Mouse (Mus musculus): Measurements from ENCODE around the gene Kera.
A peak's percentile ranks its signal among the peaks of the same experiment; 100 is the strongest.

The Kera gene

DNA sequence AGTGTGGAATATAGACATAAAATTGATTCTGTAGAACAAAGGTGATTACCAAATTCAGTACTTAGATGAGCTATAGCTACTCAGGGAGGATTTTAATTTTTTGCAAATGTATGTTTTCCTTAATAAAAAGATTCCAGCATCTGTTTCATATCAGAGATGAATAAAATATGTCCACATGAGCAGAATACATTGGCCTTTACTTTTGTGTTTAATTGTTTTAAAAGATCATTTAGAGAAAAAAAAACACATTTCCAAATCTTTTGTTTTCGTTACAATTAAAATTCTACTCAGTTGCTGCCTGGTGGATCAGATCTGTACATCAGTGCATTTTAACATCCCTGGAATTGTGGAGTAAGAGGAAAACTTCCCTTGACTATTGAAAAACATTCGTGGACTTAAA lies at the start of gene Kera:
Gene Kera, plus strand, starts transcription at position 301 of the 400 bp plus-strand sequence.
- DNase-seq (ENCODE audit: low spot score), result no peak

DNA sequence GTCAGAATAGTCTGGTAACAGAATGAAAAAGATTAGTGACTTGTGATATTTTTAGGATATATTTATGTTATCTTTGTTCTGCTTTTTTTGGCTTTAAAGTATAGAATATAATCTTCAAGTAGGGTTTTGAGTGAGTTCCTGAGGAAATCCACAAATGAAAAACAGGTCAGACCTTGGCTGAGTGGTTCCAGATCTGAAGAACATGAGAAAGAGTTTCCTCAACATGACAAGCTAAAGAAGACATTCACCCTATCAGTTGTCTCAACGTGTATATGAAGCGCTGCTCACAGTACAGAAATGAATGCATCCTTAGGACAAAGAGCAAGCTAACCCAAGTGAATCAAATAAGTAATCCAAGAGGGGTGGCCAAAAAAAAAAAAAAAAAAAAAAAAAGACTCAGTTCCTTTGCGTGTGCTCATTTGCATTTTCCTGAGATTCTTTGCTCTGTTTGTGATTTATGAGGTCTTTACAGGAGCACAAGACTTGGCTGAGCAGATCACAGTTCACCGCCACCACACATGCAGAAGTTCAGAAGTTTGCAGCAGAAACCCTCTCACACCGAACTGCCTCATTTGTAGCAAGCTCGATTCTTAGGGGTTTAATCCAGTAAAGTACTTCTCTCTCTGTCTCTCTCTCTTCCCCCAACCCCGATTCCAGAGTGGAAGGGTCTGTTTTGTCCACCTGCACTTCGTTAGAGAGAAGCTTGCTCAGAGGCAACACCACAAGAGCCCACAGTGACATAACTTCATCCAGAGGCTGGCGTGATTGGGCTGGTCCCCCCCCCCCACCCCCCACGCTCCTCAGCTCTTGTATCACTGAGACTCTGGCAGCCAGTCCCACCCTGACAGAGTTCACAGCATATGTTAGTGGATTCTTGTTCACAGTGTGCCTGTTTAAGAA lies 41.5 kb upstream of the Kera start, which contains the start of gene Lum:
Gene Lum, plus strand, starts transcription at position 172 of the 900 bp plus-strand sequence.
- DNase-seq (ENCODE audit: low spot score), result no peak

DNA sequence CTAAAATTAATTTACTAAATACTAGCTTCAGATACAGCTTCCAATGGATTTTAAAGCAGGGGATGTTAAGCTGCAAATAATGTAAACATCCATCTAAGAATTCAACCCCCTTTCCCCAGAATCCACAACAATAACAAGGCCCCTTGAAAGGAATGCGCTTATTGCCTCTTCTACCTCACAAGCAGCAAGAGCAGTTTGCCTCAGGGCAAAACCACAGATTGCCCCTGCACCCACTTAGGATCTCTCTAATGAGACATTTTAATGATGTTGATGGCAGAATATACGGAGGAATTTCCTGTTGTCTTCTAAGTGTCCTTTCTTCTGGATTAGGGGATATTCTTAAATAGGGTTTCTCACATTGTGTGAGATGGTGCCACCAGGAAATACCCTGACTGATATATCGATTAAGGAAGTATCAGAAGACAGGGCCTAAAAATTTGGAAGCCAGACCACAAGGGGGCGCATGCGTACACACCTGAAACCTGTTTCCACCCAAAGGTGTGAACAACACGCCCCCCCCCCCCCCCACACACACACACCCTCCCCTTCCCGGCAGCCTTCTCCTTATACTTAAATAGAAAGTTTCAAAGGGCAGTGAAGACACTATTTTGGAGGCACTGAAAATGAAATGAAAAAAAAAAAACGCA lies 39.1 kb upstream of the Kera start:
- no peak for DNase-seq (ENCODE audit: low spot score)

GRCm38 (mm10) chr10:97582543-97583231 lies 24.0 kb upstream of the Kera start:
- DNase-seq (ENCODE audit: low spot score), result peak; percentile 4

GRCm38 (mm10) chr10:97584176-97584575 lies 22.5 kb upstream of the Kera start:
- DNase-seq (ENCODE audit: low spot score), result no peak

DNA sequence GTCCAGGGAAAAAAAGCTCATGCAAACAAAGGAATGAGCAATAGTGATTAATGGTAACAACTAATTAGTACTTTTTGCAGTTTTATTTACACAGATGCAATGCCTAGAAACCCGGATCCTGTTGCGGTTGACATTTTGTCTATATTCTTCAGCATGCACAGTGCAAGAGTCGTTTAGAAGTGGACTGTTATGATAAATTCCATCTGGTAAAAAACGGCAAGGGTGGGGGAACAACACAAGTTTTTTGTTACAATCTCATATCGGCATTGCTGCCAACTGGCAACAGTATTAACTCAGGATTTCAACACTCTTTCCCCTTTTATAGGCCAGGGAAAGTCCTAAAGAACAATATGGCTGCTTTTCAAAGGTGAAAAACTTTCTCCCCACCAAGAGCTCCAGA lies 19.5 kb upstream of the Kera start:
- no peak for DNase-seq (ENCODE audit: low spot score)

DNA sequence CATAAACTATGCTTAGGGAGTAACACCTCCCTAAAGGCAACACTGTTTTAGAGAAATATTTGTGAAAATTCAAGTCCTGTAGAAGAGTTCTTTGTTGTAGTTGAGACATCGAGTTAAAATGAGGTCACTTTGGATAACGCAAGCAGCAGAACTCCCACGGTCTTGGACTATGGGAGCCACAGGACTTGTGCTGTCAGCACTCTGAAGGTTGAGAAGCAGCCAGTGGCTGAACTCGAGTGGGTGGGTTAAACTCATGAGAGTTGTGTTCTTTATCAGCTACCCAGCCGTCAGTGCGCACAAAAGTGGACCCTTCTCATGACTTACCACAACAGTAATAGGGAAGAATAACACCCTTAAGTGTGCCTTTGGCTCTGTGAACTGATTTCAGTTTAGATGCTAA lies 17.1 kb upstream of the Kera start:
- no peak for DNase-seq (ENCODE audit: low spot score)

DNA sequence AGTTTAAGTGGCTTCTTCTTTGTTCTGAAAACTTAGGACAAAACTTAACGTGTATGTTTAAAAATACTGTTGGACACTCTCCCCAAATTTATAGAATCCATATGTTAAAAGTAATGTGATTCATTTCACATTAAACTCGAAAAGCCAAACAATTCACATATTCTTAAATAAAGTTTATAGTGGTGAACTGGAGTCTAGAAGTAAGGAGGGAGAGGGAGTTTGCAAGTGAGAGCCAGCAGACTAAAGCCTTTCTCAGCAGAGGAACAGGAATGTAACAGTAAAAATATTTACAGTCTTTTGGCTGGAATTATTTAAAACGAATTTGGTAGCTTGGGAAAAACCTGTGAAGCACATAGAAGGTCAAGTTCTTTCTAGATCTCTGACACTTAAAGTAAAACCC lies 15.6 kb upstream of the Kera start:
- no peak for DNase-seq (ENCODE audit: low spot score)

GRCm38 (mm10) chr10:97591685-97592084 lies 15.0 kb upstream of the Kera start:
- no peak for DNase-seq (ENCODE audit: low spot score)

DNA sequence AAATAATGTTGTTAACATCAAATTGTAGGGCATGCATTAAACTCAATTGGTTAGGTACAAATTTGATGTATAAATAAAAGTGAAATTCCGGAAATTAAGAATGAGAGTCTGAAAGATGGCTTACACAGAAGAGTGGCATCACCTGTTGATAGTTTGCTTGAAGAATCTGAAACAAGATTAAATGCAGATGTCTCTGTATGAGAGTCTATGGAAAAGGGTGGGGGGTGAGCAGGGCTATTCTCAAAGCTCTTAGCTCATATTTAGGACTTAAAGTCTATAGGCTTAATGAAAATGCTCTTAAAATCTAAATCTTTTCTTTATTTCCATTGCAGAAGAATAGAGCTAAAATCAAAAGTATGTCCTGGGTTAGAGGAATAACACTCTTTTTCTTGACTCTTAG lies 11.0 kb upstream of the Kera start:
- no peak for DNase-seq (ENCODE audit: low spot score)

DNA sequence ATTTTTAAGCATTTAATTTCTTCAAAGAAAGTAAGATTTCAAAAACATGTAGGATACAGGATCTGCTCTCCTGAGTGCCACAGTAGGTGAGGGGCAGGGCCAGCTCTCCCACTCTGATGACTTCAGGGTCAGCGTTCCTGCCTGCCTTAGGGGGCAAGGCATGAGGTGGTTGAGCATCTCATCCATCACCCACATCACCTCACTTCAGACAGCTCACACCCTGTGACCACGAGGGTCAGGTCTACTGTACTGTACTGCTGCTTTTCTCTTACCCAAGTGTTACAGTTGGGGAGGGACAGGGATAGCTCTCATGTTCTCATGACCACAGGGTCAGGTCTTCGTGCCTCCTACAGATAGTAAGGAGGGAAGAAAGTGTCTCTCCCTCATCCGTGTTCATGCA lies 4.9 kb upstream of the Kera start:
- no peak for DNase-seq (ENCODE audit: low spot score)

GRCm38 (mm10) chr10:97603256-97603655 lies 3.4 kb upstream of the Kera start:
- DNase-seq (ENCODE audit: low spot score), result no peak

GRCm38 (mm10) chr10:97622328-97622727 lies 15.6 kb downstream of the Kera start:
- no peak for DNase-seq (ENCODE audit: low spot score)

DNA sequence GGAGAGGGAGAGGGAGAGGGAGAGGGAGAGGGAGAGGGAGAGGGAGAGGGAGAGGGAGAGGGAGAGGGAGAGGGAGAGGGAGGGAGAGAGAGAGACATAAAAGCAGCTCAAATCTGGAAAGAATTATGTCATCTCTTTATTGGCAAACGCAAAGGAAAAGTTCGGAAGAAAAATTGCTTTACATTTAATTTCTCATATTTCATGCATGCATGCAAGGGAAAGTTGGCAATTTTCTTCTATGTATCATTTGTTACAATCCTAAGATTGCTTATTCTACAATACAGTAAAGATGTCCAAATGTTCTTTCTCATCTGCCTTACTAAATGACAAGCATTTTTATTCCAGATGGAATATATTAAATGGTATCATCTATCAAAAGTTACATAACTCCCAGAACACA lies 17.7 kb downstream of the Kera start:
- no peak for DNase-seq (ENCODE audit: low spot score)

DNA sequence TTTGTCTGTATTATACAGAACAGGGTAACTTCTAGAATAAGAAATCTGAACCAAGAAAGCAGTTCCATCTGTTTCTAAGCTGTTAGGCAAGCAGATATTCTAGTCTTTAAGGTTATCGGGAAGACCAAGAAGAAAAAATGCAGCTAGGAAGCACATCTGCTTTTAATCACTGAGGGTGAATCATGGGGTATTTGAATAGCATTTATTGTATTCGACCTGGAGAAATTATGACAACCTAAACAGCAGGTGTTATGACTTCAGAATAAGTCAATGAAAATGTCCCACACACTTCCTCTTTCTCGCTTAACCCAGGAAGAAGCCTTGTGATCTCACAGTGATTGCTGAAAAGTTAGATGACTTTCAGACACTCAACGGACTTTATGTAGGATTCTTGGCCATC lies 18.4 kb downstream of the Kera start:
- no peak for DNase-seq (ENCODE audit: low spot score)

- DNase-seq (ENCODE audit: low spot score), result no peak
These were observed 19.9 kb downstream of the Kera start for GRCm38 (mm10) chr10:97626543-97626942.

GRCm38 (mm10) chr10:97631061-97631460 lies 24.4 kb downstream of the Kera start:
- no peak for DNase-seq (ENCODE audit: low spot score)

GRCm38 (mm10) chr10:97641926-97642325 lies 35.2 kb downstream of the Kera start:
- DNase-seq (ENCODE audit: low spot score), result no peak

DNA sequence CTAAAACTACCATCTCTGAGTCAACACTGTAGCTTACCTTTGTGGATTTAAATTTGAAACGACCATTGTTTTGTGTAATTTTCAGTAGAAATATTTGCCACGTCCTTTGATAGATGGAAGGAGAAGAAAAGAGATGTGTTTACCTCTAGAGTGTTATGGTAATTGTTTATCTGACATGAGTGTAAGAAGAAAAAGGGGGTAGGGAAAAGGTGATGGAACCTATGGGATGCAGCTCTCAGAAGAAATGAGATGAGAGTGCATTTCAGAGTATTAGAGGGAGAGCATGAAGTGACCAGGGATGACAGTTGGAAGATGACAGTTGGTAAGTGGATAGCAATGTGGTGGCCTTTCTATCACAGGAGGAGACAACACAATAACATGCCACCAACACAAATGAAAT lies 37.1 kb downstream of the Kera start, which contains the start of gene Epyc:
Gene Epyc, plus strand, starts transcription at position 301 of the 400 bp plus-strand sequence.
- no peak for DNase-seq (ENCODE audit: low spot score)

DNA sequence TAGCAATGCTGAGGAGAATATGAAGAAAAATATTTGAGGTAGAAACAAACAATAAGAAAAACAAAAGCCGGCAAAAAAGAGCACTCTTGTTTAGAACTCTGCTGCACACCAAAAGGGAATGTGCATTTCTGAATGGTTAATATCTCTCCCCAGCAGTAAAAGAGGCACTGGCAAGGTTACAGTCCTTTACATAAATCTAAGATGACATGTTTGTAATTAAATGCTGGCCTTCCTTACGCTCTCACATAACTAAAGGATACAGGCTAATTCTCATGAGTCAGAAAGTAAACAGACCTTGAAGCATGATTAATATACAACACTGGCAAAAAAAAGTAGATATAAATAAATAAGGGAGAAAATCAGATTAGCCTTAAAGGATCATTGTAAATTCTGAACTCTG lies 43.7 kb downstream of the Kera start:
- DNase-seq (ENCODE audit: low spot score), result no peak

GRCm38 (mm10) chr10:97659489-97659888 lies 52.8 kb downstream of the Kera start:
- DNase-seq (ENCODE audit: low spot score), result no peak
